Mouse (Mus musculus) Patski (cell line): Measurements from ENCODE around the gene Mxi1. TPM values are rescaled to one million over a fixed set of nuclear protein-coding genes. Genes with fewer than 3 reads are reported as not detected.

Experiments
- ATAC-seq: fragments of 100-300 bp; one replicate; pipeline ENCODE4 v1.8.0; 2021
- CTCF ChIA-PET: fragments of 350-600 bp; sonication (Branson Sonifier 250); formaldehyde crosslinking; loops from one replicate; lab custom pipeline; 2022; ENCODE audit warnings: inconsistent platforms; lab: Charles Lee
- POLR2A ChIA-PET: fragments of 350-600 bp; sonication (Branson Sonifier 250); formaldehyde crosslinking; loops from one replicate; lab custom pipeline; 2022; ENCODE audit warnings: antibody characterized with exemption, inconsistent platforms; lab: Charles Lee
- DNase-seq: peaks from one replicate; pipeline ENCODE4 v3.0.0-alpha.2; 2011; ENCODE audit warnings: low read depth, low spot score
- H3K27me3 ChIP-seq: fragments of 371-371 bp; one replicate; pipeline ENCODE4 v1.5.1; 2021
- CTCF ChIP-seq: fragments of 100-300 bp; IDR thresholded peaks from one replicate; pipeline ENCODE4 v1.5.1; 2021
- in situ Hi-C: fragments of 300-500 bp; cut with MboI; formaldehyde crosslinking; loops from 3 replicates; pipeline ENCODE4 v1.11.1; 2018; ENCODE audit warnings: low pct_unique_long_range_greater_than_20kb, mixed read lengths
- polyA plus RNA-seq: library from polyadenylated mRNA; unstranded; gene quantifications from one replicate; pipeline ENCODE4 v1.2.3, GENCODE M21; 2021

Gene Mxi1
- 92.8 TPM for polyA plus RNA-seq

DNA sequence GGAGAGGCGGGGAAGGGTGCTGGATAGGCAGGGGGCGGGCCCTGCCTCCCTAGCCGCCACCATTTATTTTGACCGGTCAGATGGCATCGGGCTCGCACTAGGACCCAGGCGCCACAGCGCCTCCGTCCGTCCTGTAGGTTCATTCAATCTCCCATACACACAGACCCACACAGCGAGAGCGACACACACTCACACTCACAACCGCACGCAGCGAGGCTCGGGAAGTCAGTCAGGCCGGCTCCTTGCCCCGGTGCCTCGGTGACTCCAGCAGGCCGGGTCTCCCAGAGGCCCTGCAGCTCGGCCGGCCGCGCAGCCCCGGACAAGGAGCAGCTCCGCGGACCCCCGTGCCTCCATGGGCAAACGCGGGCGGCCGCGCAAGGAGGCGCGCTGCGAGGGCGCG is at the start of gene Mxi1:
Mxi1 (plus strand) TSS at position 171 of the 400 bp plus-strand sequence.
- in situ Hi-C loops = loop anchor here (5.0 kb wide), 1 partner anchor 63 kb away; no protein-coding TSS in a partner anchor
- ChIA-PET CTCF (interaction anchor here (1.0 to 1.9 kb wide), 3 partner anchors 14 to 165 kb away, joined by 3 to 7 read pairs (median 4); no protein-coding TSS in a partner anchor), POLR2A (interaction anchor here (0.7 to 2.2 kb wide), 8 partner anchors 9 to 249 kb away, joined by 3 to 9 read pairs (median 6); no protein-coding TSS in a partner anchor)
- TF ChIP-seq CTCF = no peak
- peaks cover 17% of the 10 kb centered on the region for H3K27me3 ChIP-seq
- DNase-seq (no peak), ATAC-seq (peak; percentile 51)

DNA sequence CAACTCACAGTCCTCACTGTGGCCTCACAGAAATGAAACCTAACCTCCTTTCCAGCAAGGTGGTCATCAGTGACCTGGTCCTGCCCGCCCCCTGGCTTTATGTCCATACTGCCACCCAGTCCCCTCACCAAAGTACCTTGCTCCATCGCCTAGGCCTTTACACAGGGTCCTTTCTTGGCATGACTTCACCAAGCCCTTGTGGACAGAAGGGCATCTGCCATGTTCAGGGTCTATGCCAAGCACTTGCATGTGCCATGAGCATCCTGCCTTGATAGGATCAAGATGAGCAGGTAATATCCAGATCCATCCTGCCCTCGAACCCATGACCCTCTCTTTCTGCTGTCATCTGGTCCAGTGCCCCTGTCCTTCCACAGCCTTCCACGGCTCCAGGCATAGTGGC is 49.5 kb upstream of the Mxi1 start:
- CTCF ChIA-PET = no interaction called here
- DNase-seq (no peak), ATAC-seq (no peak)
- no peak for TF ChIP-seq CTCF
- POLR2A ChIA-PET = no interaction called here
- H3K27me3 ChIP-seq = peaks cover 4% of the 10 kb centered on the region
- in situ Hi-C loops = no loop called here

DNA sequence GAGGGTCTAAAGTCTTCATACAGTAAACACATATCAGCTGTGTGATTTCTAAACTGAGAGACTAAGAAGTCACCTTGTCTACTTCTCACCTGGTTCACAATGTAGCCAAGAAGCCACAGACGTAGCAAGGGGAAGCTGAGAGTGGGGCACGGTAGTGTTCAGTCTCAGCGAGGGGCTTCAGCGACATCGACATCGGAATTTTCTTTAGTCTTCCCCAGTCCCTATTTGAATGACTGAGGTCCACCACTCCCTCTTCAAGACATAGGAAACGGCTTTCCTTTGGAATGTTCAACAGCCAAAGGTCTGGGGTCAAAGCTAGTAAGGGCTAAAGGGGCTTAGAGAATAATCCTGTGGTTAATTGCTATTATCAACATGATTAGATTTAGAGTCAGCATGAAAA is 48.3 kb upstream of the Mxi1 start:
- peaks cover 4% of the 10 kb centered on the region for H3K27me3 ChIP-seq
- no peak for TF ChIP-seq CTCF
- ChIA-PET CTCF (interaction anchor here (0.8 kb wide), 1 partner anchor 35 kb away, joined by 3 read pairs; no protein-coding TSS in a partner anchor), POLR2A (no interaction called here)
- no peak for DNase-seq
- ATAC-seq = no peak
- in situ Hi-C loops = no loop called here

DNA sequence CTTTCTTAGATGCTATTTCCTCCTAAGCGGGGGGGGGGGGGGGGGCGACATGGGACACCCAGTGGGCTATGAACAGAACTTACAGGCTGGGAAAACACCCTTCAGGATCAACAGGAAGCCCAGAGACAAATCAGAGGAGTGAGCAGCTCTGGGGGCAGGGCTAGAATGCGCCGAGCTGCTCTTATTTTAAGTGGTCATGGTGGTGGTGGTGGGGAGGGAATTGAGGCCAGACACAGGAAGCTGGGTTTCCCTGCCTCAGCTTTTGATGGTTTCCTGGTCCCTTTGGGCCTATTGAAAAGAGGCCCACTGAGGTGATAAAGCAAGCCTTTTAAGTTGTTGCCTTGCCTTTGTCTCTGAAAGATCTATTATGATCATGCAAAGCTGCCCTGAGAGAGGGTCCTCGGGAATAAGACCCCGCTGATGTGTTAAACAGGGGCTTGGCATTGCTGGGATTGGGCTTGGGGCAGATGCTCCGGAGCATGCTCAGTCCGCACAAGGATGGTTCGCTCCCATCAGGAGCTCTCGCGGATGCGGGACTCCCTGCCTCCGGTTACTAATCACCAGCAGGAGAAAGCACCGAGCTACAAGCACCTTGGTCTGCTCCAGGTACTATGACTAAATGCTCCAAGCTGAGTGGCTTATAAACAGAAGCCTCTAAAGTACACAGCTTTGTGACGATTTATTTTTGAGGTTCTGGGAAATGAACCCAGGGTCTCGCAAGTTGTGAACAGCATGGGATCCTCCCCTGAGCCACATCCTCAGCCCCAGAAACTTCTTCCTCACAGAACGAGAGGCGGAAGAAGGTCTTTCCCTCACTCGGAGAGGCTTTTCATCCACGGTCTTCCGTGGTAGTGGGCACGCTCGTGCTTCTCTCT is 46.2 kb upstream of the Mxi1 start:
- DNase-seq = no peak
- no peak for ATAC-seq
- H3K27me3 ChIP-seq = peaks cover 4% of the 10 kb centered on the region
- ChIA-PET POLR2A (no interaction called here), CTCF (interaction anchor here (1.4 kb wide), 1 partner anchor 21 kb away, joined by 3 read pairs; no protein-coding TSS in a partner anchor)
- in situ Hi-C loops = no loop called here
- no peak for TF ChIP-seq CTCF

DNA sequence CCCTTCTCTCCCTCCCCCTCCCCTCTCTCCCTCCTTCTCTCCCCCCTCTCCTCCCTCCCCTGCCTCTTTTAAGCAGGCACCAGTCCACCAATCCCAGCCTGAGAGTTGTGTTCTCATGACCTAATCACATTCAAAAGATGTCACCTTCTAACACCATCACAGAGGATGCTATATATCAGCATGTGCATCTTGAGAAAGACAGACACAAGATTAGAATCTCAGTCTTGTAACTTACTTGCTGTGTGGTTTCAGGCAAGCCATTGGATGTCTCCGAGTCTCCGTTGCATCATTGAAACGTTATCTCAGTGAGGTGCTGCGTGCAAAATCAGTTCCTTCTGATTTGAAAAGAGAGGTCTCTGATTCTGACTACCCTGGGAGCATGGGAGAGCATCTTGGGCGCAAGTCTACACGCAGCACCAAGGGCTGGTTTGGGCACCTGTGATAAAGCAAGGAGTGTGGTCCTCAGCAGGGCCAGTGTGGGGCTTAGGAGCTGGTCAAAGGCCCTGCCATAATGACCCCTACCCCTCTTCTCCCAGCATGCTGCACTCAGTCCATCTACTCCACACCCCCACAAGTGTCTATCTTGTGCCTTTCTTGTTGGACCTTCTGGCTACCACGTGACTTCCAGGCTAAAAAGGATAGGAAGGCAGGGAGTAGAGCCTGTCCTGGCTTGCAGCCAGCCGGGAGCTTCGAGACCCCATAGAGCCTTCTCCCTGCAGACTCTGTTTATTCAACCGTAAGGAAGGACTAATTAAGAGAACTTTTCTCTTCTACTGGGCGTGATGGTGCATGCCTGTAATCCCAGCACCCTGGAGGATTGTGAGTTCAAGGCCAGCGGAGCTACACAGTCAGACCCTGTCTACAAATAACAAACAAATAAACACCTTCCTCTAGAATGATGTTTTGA is 45.2 kb upstream of the Mxi1 start:
- ATAC-seq = no peak
- no peak for TF ChIP-seq CTCF
- CTCF ChIA-PET = interaction anchor here (1.4 kb wide), 1 partner anchor 20 kb away, joined by 3 read pairs; no protein-coding TSS in a partner anchor
- POLR2A ChIA-PET = interaction anchor here (1.4 kb wide), 1 partner anchor 12 kb away, joined by 3 read pairs; no protein-coding TSS in a partner anchor
- peaks cover 10% of the 10 kb centered on the region for H3K27me3 ChIP-seq
- in situ Hi-C loops = no loop called here
- no peak for DNase-seq

DNA sequence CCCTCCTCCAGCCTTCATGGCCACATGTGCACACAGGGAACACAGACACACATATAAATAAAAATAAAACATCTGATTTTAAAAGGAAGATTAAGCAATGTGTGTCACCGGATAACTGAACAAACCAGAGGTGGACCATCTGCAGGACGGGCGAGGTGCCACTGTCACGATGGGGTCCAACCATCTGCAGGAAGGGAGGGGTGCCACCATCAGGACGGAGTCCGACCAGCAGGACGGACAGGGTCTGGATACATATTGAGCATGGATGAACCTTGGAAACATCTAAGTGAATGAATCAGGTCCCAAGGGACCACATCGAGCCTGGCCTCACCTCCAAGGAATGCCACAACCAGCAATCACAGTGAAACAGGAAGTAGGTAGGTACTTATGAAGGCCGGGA is 43.0 kb upstream of the Mxi1 start:
- peaks cover 14% of the 10 kb centered on the region for H3K27me3 ChIP-seq
- TF ChIP-seq CTCF = no peak
- DNase-seq (no peak), ATAC-seq (no peak)
- in situ Hi-C loops = no loop called here
- POLR2A ChIA-PET = no interaction called here
- CTCF ChIA-PET = interaction anchor here (1.1 kb wide), 1 partner anchor 32 kb away, joined by 3 read pairs; no protein-coding TSS in a partner anchor

DNA sequence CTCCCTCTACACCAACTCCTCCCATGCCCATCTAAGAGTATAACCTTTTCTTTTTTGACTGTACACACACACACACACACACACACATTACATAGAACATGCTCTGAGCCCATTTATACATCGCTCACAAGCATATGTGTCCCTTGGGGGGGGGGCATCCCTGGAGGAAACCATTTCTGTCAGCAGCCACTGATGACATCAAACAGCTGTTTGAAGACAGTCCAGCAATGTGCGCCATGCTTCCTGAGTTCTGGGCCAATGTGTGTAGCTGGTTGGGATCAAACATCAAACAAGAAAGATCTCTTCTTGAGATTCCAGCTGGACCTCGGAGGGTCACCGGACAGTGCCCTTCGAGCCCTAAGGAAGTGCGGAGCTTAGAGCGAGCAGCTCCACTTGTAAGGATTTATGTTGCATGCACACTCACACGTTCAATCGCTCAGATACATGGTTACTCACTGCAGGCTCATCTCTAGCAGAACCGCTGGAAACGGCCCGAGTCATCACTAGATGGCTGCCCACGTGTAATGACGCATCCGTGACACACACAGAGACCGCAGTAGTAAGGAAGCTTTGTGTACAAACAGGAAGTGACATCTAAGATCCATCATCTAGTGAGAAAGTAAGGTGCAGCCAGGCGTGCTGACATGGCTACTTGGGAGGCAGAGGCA is 37.1 kb upstream of the Mxi1 start:
- CTCF ChIA-PET = interaction anchor here (1.6 kb wide), 1 partner anchor 11 kb away, joined by 5 read pairs; no protein-coding TSS in a partner anchor
- ATAC-seq = no peak
- POLR2A ChIA-PET = interaction anchor here (0.6 kb wide), 2 partner anchors 35 to 163 kb away, joined by 3 read pairs; no protein-coding TSS in a partner anchor

DNA sequence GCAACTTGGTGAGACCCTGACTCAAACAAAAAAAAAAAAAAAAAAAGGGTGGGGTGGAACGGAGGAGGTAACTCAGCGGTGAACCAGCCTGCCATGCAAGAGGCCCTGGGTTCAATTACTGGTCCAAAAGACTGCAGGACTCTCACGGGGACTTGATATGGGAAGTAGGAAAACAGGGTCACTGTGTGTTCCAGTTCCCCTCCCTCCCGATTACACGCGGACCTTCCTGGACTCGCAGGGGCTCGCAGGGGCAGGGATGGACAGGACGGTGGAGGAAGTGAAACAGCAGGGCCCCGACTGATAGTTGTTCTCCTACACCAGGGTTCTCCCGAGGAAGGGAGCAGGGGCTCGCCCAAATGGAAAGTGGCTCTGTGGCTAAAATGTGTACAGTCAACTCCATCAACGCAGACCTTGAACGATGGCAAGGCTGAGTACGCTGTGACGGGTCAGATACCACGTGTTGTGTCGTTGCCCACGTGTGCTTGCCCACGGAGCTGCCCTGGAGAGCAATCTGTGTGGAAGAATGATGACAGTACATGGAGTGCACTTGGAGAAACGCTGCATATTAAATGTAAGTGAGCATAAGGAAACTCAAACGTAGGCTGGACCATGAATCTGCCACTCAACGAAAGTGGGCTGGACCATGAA is 36.4 kb upstream of the Mxi1 start:
- in situ Hi-C loops = no loop called here

More for the DNA sequence above, 37.1 kb upstream of the Mxi1 start:
- in situ Hi-C loops = no loop called here
- no peak for DNase-seq
- peaks cover 13% of the 10 kb centered on the region for H3K27me3 ChIP-seq
- no peak for TF ChIP-seq CTCF

DNA sequence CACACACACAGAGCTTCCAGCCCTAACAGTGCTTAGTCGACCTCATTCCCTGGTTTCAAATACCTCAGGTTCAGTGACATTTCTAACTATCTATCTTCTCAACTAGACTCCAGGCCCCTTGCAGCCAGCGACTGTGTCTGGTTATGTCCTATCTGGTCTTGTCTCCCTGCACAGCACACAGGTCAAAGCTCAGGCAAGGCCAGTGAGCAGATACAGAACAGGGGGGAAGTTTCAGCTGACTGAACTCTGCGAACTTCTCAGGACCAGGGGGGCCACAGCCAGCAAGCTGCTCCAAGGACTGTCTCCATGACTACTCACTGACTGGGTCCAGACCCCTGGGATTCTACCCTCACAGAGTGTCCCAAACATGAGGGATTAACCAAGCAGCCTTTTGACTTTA is 35.1 kb upstream of the Mxi1 start:
- peaks cover 7% of the 10 kb centered on the region for H3K27me3 ChIP-seq
- ChIA-PET POLR2A (interaction anchor here (0.7 to 1.2 kb wide), 2 partner anchors 36 to 91 kb away, joined by 3 read pairs; no protein-coding TSS in a partner anchor), CTCF (interaction anchor here (1.3 to 1.6 kb wide), 2 partner anchors 8 to 32 kb away, joined by 3 read pairs; no protein-coding TSS in a partner anchor)
- in situ Hi-C loops = no loop called here
- ATAC-seq = no peak
- DNase-seq = no peak
- no peak for TF ChIP-seq CTCF

More for the DNA sequence above, 36.4 kb upstream of the Mxi1 start:
- no peak for DNase-seq
- ATAC-seq = no peak
- peaks cover 13% of the 10 kb centered on the region for H3K27me3 ChIP-seq
- POLR2A ChIA-PET = interaction anchor here (0.6 to 1.2 kb wide), 2 partner anchors 92 to 164 kb away, joined by 3 read pairs; no protein-coding TSS in a partner anchor
- CTCF ChIA-PET = interaction anchor here (1.6 kb wide), 2 partner anchors 10 kb away, joined by 3 to 5 read pairs; no protein-coding TSS in a partner anchor
- TF ChIP-seq CTCF = no peak
